Mouse (Mus musculus) lung, embryonic 16.5 days (tissue): Measurements from ENCODE around the gene Gm35549. TPM values are rescaled to one million over a fixed set of nuclear protein-coding genes. Genes with fewer than 3 reads are reported as not detected.

Experiments used
- ATAC-seq: fragments of 200-750 bp; cut with Nextera tagmentation; 2 replicates; pipeline ENCODE4 v1.8.0; 2017; ENCODE audit warnings: low read depth, mild to moderate bottlenecking, moderate library complexity
- H3K27ac ChIP-seq: fragments of 300-500 bp; sonication (generic); 2 replicates; pipeline ENCODE4 v1.5.1; 2014; ENCODE audit warnings: mild to moderate bottlenecking, control low read depth, low read length
- H3K27me3 ChIP-seq: fragments of 300-500 bp; sonication (generic); 2 replicates; pipeline ENCODE4 v1.6.1; 2014; ENCODE audit warnings: low read depth, low read length, mixed read lengths; ENCODE audit not compliant: control insufficient read depth, insufficient read depth
- H3K36me3 ChIP-seq: fragments of 300-500 bp; sonication (generic); 2 replicates; pipeline ENCODE4 v1.6.1; 2014; ENCODE audit warnings: low read length; ENCODE audit not compliant: control insufficient read depth, insufficient read depth
- H3K4me1 ChIP-seq: fragments of 300-500 bp; sonication (generic); replicated peaks from 2 replicates; pipeline ENCODE4 v1.6.1; 2014; ENCODE audit warnings: low read length, mixed read lengths; ENCODE audit not compliant: control insufficient read depth, insufficient read depth
- H3K4me2 ChIP-seq: fragments of 300-500 bp; sonication (generic); 2 replicates; pipeline ENCODE4 v1.6.1; 2014; ENCODE audit warnings: low read depth, low read length, control low read depth
- H3K4me3 ChIP-seq: fragments of 300-500 bp; sonication (generic); 2 replicates; pipeline ENCODE4 v1.5.1; 2014; ENCODE audit warnings: mild to moderate bottlenecking, low read length, control low read depth
- H3K9ac ChIP-seq: fragments of 300-500 bp; sonication (generic); 2 replicates; pipeline ENCODE4 v1.6.1; 2014; ENCODE audit warnings: low read length, control low read depth
- H3K9me3 ChIP-seq: fragments of 300-500 bp; sonication (generic); 2 replicates; pipeline ENCODE4 v1.6.1; 2016; ENCODE audit warnings: low read length; ENCODE audit not compliant: control insufficient read depth
- WGBS: fragments of 180-500 bp; shearing (Covaris S2); extraction: QIAGEN DNeasy Blood & Tissue Kit; methylation state at CpG from one replicate; pipeline ENCODE4 v1.1.7; 2014; 5-methylcytosine and 5-hydroxymethylcytosine counted together
- polyA plus RNA-seq: library from polyadenylated mRNA; unstranded; fragments of >200 nt; fragmentation: Nextera tagmentation; extraction: Ambion mirVana; gene quantifications from 2 replicates; pipeline ENCODE4 v1.2.1, GENCODE M21; 2015

Gm35549 gene
- polyA plus RNA-seq = 0.44 and 0.75 TPM in 2 replicates

GRCm38 (mm10) chr9:122843760-122844159 lies at the start of gene Gm35549:
TSS of gene Gm35549 (minus strand) at chr9:122844035.
- H3K36me3 ChIP-seq = peaks cover 5% of the 10 kb centered on the region; the same call in 1 of the 2 replicates
- peak; percentile 67 for ATAC-seq
- H3K27me3 ChIP-seq = no peaks in the 10 kb centered on the region
- H3K4me2 ChIP-seq = no peak within 1 kb of the TSS
- 45% methylated on average over 3 of the region's 3 CpGs for WGBS
- peaks cover 5% of the 10 kb centered on the region; the same call in 1 of the 2 replicates for H3K9me3 ChIP-seq
- no peak within 1 kb of the TSS for H3K4me3 ChIP-seq
- H3K4me1 ChIP-seq = no peaks in the 10 kb centered on the region
- H3K27ac ChIP-seq = peak within 1 kb of the TSS; percentile 15
- no peak within 1 kb of the TSS for H3K9ac ChIP-seq

- peaks cover 3% of the 10 kb centered on the region for H3K9me3 ChIP-seq
- peaks cover 3% of the 10 kb centered on the region; the same call in 1 of the 2 replicates for H3K4me1 ChIP-seq
- H3K36me3 ChIP-seq = no peaks in the 10 kb centered on the region
- ATAC-seq = peak; percentile 89
- peak overlapping the region; percentile 77 for H3K9ac ChIP-seq
- H3K27me3 ChIP-seq = no peaks in the 10 kb centered on the region
- peak overlapping the region; percentile 83 for H3K4me3 ChIP-seq
- 6% methylated on average over 54 of the region's 54 CpGs for WGBS
- peak overlapping the region; percentile 78 for H3K4me2 ChIP-seq
- H3K27ac ChIP-seq = 0 out of 2 replicates have a peak overlapping the region, but pooled peaks have one; percentile 32
These were observed 42.7 kb upstream of the Gm35549 start for GRCm38 (mm10) chr9:122886372-122887179.

DNA sequence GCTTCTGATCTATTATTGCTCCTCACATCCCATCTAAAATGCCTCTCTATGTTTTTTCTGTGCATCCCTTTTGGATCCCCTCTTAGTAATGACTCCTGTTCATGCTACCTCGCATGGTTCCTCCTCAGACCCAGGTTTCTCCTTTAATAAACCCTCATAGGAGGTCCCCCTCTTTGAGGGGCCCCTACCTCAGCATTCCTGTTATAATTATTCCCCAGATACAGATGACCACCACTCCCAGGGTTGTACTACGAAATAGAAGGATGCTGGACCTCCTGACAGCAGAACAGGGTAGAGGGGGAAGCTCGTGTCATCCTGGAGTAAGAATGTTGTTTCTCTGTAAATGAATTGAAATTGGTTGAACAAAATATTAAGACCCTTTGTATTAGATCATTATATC lies 41.5 kb upstream of the Gm35549 start, which contains the start of gene Zkscan7:
Gene Zkscan7, plus strand, starts transcription at position 301 of the 400 bp plus-strand sequence.
- no peaks in the 10 kb centered on the region for H3K36me3 ChIP-seq
- H3K9ac ChIP-seq = no peak within 1 kb of the TSS
- WGBS = 82% methylated on average over 3 of the region's 3 CpGs
- H3K27me3 ChIP-seq = no peaks in the 10 kb centered on the region
- H3K9me3 ChIP-seq = peaks cover 3% of the 10 kb centered on the region
- no peak within 1 kb of the TSS for H3K27ac ChIP-seq
- H3K4me2 ChIP-seq = peak within 1 kb of the TSS; percentile 78
- H3K4me1 ChIP-seq = peaks cover 3% of the 10 kb centered on the region; the same call in 1 of the 2 replicates
- no peak for ATAC-seq
- peak within 1 kb of the TSS; percentile 83 for H3K4me3 ChIP-seq

GRCm38 (mm10) chr9:122875145-122875544 lies 31.3 kb upstream of the Gm35549 start:
- Histone ChIP-seq H3K27me3 (no peaks in the 10 kb centered on the region), H3K27ac (no peak overlapping the region), H3K36me3 (no peaks in the 10 kb centered on the region), H3K4me2 (no peak overlapping the region), H3K9me3 (no peaks in the 10 kb centered on the region), H3K9ac (no peak overlapping the region), H3K4me1 (no peaks in the 10 kb centered on the region), H3K4me3 (no peak overlapping the region)
- ATAC-seq = no peak
- 85% methylated on average over 2 of the region's 2 CpGs for WGBS

GRCm38 (mm10) chr9:122874653-122875052 lies 30.8 kb upstream of the Gm35549 start:
- H3K9me3 ChIP-seq = no peaks in the 10 kb centered on the region
- no peak overlapping the region for H3K27ac ChIP-seq
- H3K27me3 ChIP-seq = no peaks in the 10 kb centered on the region
- WGBS = 80% methylated on average over 1 of the region's 1 CpGs
- no peaks in the 10 kb centered on the region for H3K4me1 ChIP-seq
- H3K36me3 ChIP-seq = no peaks in the 10 kb centered on the region
- ATAC-seq = no peak
- no peak overlapping the region for H3K4me2 ChIP-seq
- no peak overlapping the region for H3K4me3 ChIP-seq
- no peak overlapping the region for H3K9ac ChIP-seq

DNA sequence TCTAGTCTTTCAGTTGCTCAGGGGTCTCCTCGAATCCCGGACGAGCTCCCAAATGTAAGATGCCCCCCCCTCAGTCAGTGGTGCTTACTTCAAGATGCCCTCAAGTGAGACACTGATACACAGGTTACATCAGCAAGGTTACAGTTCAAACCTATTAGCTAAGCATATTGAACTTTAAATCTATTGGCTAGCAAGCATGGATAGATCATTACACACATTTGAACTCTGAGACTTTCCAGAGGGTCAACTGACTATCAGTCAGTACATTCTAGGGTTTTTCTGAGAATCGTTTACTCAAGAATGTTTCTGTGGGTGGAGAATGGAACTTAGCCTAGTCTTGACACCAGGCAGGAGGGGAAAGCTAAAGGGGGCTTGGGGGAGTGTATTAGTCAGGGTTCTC lies 28.8 kb upstream of the Gm35549 start:
- H3K9me3 ChIP-seq = no peaks in the 10 kb centered on the region
- no peak overlapping the region for H3K4me2 ChIP-seq
- H3K4me3 ChIP-seq = no peak overlapping the region
- H3K9ac ChIP-seq = no peak overlapping the region
- H3K27ac ChIP-seq = no peak overlapping the region
- no peaks in the 10 kb centered on the region for H3K36me3 ChIP-seq
- 86% methylated on average over 4 of the region's 4 CpGs for WGBS
- no peaks in the 10 kb centered on the region for H3K27me3 ChIP-seq
- H3K4me1 ChIP-seq = no peaks in the 10 kb centered on the region
- no peak for ATAC-seq

DNA sequence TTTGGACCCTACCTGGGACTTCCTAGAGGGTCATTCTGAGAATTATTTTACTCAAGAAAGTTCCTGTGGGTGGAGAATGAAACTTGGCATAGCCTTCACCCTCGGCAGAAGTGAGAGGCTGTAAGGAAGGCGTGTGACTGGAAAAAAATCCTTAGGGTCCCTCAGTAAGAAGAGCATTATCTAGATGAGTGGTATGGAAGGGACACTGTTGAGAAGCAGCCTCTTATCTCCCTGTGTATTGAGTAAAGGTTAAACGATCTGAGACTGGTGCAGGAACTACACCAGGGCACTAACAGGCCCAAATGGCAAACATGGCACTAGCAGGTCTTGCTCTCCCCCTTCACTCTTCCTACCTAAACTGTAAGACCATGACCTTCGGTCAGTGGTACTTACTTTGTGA lies 22.4 kb upstream of the Gm35549 start:
- 77% methylated on average over 4 of the region's 4 CpGs for WGBS
- Histone ChIP-seq H3K27ac (no peak overlapping the region), H3K36me3 (peaks cover 13% of the 10 kb centered on the region), H3K4me3 (peak overlapping the region; percentile 84), H3K9ac (peak overlapping the region; percentile 94), H3K4me2 (peak overlapping the region; percentile 46), H3K4me1 (peaks cover 15% of the 10 kb centered on the region), H3K9me3 (peaks cover 10% of the 10 kb centered on the region; the same call in 1 of the 2 replicates), H3K27me3 (no peaks in the 10 kb centered on the region)
- peak; percentile 50 for ATAC-seq

GRCm38 (mm10) chr9:122865697-122866166 lies 21.9 kb upstream of the Gm35549 start, which contains the start of gene Zfp445:
TSS of gene Zfp445 (minus strand) at chr9:122866006.
- H3K9me3 ChIP-seq = peaks cover 15% of the 10 kb centered on the region
- H3K27me3 ChIP-seq = no peaks in the 10 kb centered on the region
- peak; percentile 95 for ATAC-seq
- peaks cover 18% of the 10 kb centered on the region for H3K36me3 ChIP-seq
- H3K27ac ChIP-seq = peak within 1 kb of the TSS; percentile 80
- under 1% methylated on average over 34 of the region's 34 CpGs for WGBS
- peak within 1 kb of the TSS; percentile 84 for H3K4me3 ChIP-seq
- peak within 1 kb of the TSS; percentile 94 for H3K9ac ChIP-seq
- H3K4me2 ChIP-seq = peak within 1 kb of the TSS; percentile 65
- H3K4me1 ChIP-seq = peaks cover 15% of the 10 kb centered on the region

GRCm38 (mm10) chr9:122864848-122865247 lies 21.0 kb upstream of the Gm35549 start:
- H3K27me3 ChIP-seq = no peaks in the 10 kb centered on the region
- WGBS = 48% methylated on average over 3 of the region's 3 CpGs
- H3K9ac ChIP-seq = peak overlapping the region; percentile 94
- peaks cover 21% of the 10 kb centered on the region for H3K9me3 ChIP-seq
- peaks cover 15% of the 10 kb centered on the region for H3K4me1 ChIP-seq
- peak overlapping the region; percentile 65 for H3K4me2 ChIP-seq
- peak overlapping the region; percentile 84 for H3K4me3 ChIP-seq
- peaks cover 26% of the 10 kb centered on the region for H3K36me3 ChIP-seq
- no peak for ATAC-seq
- H3K27ac ChIP-seq = no peak overlapping the region
